Mouse (Mus musculus): ENCODE results near the gene Orc2. TPM values are rescaled to one million over a fixed set of nuclear protein-coding genes. Genes with fewer than 3 reads are reported as not detected.

Orc2 gene
- polyA plus RNA-seq, 1 experiment from 2014 or later = 32.9 TPM

DNA sequence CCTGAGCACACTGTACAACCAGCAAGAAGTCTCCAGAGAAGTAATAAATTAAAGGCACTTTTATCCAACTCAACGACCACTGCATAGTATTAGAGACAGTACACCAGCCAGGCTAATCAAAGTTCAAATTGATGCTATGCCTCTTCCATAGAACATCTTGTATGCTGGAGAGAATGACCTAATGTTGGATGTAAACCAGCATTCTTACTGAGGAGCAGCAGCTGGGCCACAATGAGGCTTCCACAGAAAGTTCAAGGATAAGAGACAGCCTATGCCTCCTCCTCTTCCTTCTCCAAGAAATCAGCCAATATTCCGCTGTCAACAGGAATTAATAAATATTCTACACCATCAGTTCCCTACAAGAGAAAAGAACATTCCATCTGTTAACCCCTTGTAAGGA is 41.0 kb downstream of the Orc2 start:
- ATAC-seq (replicated peaks) = no peak
- Histone ChIP-seq H3K4me3 (no peak overlapping the region), H3K36me3 (peaks cover 69% of the 10 kb centered on the region), H3K9me3 (no peaks in the 10 kb centered on the region), H3K4me2 (replicated peaks) (no peak overlapping the region), H3K4me1 (no peaks in the 10 kb centered on the region), H3K9ac (replicated peaks) (no peak overlapping the region), H3K27me3 (no peaks in the 10 kb centered on the region), H3K27ac (replicated peaks) (no peak overlapping the region)
- 88% methylated on average over 2 of the region's 2 CpGs for WGBS

DNA sequence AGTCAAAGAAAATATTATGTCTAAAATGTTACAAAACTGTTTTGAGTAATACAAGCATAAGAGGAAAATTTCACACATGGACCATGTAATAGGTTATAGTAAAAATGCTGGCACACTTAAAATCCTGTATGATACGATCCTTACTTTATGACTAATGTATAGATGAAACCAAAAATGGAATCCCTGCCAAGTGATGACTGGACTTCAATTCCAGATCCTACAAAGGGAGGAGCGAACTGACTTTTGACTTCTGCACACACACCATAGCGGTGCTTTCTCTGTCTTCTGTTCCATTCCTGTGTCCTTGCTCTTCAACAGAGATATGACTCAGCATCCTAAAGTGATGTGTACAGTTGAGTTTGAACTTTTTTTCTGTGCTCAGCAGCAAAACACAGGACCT is 44.3 kb downstream of the Orc2 start:
- Histone ChIP-seq H3K36me3 (peaks cover 86% of the 10 kb centered on the region), H3K9ac (replicated peaks) (no peak overlapping the region)

DNA sequence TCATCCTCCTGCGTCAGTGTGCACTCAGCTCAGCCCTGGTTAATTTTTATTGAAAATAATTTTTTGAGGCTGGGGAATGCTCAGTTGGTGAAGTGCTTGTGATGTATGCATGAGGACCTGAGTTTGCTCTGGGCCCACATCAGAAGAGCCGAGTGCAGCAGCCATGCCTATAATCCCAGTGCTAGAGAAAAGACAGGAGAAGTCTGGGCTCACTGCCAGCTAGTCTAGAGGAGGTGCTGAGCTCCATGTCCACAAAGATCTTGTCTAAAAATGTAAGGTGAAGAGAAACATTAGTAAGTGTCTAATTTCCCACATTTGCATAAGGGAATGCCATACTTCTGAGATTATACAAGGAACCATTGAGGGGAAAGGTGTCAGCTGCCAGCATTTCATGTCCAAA is 46.0 kb downstream of the Orc2 start:
- H3K9ac ChIP-seq (replicated peaks) = no peak overlapping the region
- no peaks in the 10 kb centered on the region for H3K4me1 ChIP-seq
- no peaks in the 10 kb centered on the region for H3K9me3 ChIP-seq
- ATAC-seq (replicated peaks) = no peak
- peaks cover 90% of the 10 kb centered on the region for H3K36me3 ChIP-seq
- no peaks in the 10 kb centered on the region for H3K27me3 ChIP-seq
- H3K4me2 ChIP-seq (replicated peaks) = no peak overlapping the region
- WGBS = 65% methylated on average over 2 of the region's 2 CpGs
- H3K27ac ChIP-seq (replicated peaks) = no peak overlapping the region
- no peak overlapping the region for H3K4me3 ChIP-seq

More for the DNA sequence above, 44.3 kb downstream of the Orc2 start:
- Histone ChIP-seq H3K27ac (replicated peaks) (no peak overlapping the region), H3K4me2 (replicated peaks) (no peak overlapping the region), H3K27me3 (no peaks in the 10 kb centered on the region), H3K4me3 (no peak overlapping the region), H3K9me3 (no peaks in the 10 kb centered on the region), H3K4me1 (no peaks in the 10 kb centered on the region)
- 98% methylated on average over 3 of the region's 3 CpGs for WGBS
- ATAC-seq (replicated peaks) = no peak

DNA sequence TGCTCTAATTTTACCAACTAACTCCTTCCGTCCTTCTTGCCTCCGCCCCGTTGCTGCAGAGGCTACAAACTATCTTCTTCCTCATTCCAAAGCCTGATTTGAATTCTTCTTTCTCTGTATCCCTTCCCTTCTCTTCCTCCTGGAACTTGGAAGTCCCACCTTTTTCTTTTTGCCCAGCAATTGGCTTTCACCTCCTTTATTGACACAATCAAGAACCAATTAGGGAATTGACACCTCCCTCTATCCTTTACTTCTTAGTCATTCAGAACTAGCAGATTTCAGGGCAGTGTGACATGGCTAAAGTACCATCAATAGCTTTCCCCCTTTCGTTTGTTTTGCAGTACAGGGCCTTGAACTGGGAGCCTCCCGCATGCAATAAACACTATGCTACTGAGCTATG is 46.7 kb downstream of the Orc2 start:
- Histone ChIP-seq H3K27ac (replicated peaks) (no peak overlapping the region), H3K4me3 (no peak overlapping the region)
- WGBS = 87% methylated on average over 5 of the region's 5 CpGs

DNA sequence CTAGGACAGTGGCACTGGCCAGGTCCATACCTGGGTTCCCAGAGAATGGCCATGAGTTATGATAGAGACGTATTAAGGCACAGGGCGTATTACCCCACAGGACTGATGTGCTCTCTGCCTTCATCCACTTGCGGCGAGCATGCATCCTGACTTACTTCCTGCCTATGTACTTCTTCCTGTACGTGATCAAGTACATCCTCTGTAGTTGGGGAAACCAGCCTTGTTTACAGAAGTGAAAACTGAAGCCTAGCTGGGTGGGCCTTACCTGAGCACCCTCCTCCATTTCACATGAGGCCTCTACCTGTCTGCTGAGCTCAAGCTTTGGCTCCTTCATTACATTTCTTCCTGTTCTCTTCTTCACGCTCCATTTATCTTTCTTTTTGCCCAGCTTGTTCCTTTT is 50.6 kb downstream of the Orc2 start:
- no peak overlapping the region for H3K27ac ChIP-seq (replicated peaks)
- H3K27me3 ChIP-seq = no peaks in the 10 kb centered on the region
- no peak for ATAC-seq (replicated peaks)
- WGBS = 94% methylated on average over 6 of the region's 6 CpGs
- H3K9ac ChIP-seq (replicated peaks) = no peak overlapping the region
- H3K9me3 ChIP-seq = no peaks in the 10 kb centered on the region
- H3K4me3 ChIP-seq = no peak overlapping the region
- H3K4me1 ChIP-seq = no peaks in the 10 kb centered on the region
- H3K36me3 ChIP-seq = peaks cover 86% of the 10 kb centered on the region
- H3K4me2 ChIP-seq (replicated peaks) = no peak overlapping the region

More for the DNA sequence above, 46.7 kb downstream of the Orc2 start:
- peaks cover 90% of the 10 kb centered on the region for H3K36me3 ChIP-seq
- ATAC-seq (replicated peaks) = no peak
- H3K4me2 ChIP-seq (replicated peaks) = no peak overlapping the region
- no peaks in the 10 kb centered on the region for H3K9me3 ChIP-seq
- no peaks in the 10 kb centered on the region for H3K27me3 ChIP-seq
- no peak overlapping the region for H3K9ac ChIP-seq (replicated peaks)
- H3K4me1 ChIP-seq = no peaks in the 10 kb centered on the region

DNA sequence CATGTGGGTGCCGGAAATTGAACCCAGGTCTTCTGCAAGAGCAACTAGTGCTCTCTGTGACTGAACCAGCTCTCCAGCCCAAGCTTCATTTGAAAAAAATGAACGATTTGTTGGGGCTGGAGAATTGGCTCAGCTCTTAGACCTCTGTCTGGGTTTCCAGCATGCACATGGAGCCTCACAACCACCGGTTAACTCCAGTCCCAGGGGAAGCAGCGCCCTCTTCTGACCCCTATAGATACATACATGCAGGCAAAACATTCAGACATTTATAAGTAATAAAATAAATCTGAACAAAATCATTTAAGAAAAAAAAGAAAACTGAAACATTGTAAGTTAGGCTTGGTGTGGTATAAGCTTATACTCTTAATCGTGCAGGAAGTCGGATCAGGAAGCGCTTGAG is 56.5 kb downstream of the Orc2 start:
- H3K4me1 ChIP-seq = peaks cover 32% of the 10 kb centered on the region
- H3K4me2 ChIP-seq (replicated peaks) = no peak overlapping the region
- 91% methylated on average over 7 of the region's 7 CpGs for WGBS
- no peak for ATAC-seq (replicated peaks)
- H3K27me3 ChIP-seq = no peaks in the 10 kb centered on the region
- H3K36me3 ChIP-seq = peaks cover 31% of the 10 kb centered on the region
- no peak overlapping the region for H3K4me3 ChIP-seq
- H3K9me3 ChIP-seq = no peaks in the 10 kb centered on the region
- no peak overlapping the region for H3K9ac ChIP-seq (replicated peaks)
- H3K27ac ChIP-seq (replicated peaks) = no peak overlapping the region

DNA sequence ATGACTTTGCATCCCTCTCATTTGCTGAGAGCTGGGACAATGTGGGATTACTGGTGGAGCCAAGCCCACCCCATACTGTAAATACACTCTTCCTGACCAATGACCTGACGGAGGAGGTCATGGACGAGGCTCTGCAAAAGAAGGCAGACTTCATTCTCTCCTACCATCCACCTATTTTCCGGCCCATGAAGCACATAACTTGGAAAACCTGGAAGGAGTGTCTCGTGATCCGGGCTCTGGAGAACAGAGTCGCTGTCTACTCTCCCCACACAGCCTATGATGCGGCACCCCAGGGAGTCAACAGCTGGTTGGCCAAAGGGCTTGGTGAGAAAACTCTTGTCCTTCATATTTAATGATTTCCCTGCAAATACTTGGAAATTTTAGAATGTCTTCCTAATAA is 57.1 kb downstream of the Orc2 start:
- no peak for ATAC-seq (replicated peaks)
- 96% methylated on average over 7 of the region's 7 CpGs for WGBS
- Histone ChIP-seq H3K4me2 (replicated peaks) (no peak overlapping the region), H3K9me3 (no peaks in the 10 kb centered on the region), H3K4me3 (no peak overlapping the region), H3K36me3 (peaks cover 25% of the 10 kb centered on the region), H3K27ac (replicated peaks) (no peak overlapping the region), H3K27me3 (no peaks in the 10 kb centered on the region), H3K4me1 (peaks cover 32% of the 10 kb centered on the region), H3K9ac (replicated peaks) (no peak overlapping the region)

DNA sequence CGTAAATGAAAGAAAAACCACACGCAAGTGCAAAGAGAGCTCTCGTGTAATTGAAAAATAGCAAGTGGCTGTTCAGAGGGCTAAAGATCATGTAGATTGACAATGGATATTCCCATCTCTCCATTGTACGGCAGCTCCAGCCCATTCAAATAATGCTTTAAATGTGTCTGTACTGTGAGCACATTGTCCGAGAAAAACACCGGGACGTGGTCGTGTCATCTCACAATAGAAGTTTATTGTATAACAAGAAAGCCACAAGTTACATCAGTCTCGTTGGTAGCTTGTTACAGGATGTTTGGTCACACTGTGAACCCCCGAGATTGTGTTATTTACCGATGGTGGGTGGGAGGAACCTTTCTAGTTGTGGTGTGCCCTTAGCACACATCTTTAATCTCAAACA is 59.0 kb downstream of the Orc2 start:
- Histone ChIP-seq H3K27ac (replicated peaks) (peak overlapping the region; percentile 94), H3K9me3 (no peaks in the 10 kb centered on the region), H3K27me3 (no peaks in the 10 kb centered on the region), H3K4me1 (peaks cover 32% of the 10 kb centered on the region), H3K36me3 (peaks cover 23% of the 10 kb centered on the region), H3K9ac (replicated peaks) (peak overlapping the region; percentile 75), H3K4me3 (peak overlapping the region; percentile 70), H3K4me2 (replicated peaks) (peak overlapping the region; percentile 69)
- 3% methylated on average over 11 of the region's 11 CpGs for WGBS
- ATAC-seq (replicated peaks) = peak; percentile 23; the same call in 1 of the 2 replicates

DNA sequence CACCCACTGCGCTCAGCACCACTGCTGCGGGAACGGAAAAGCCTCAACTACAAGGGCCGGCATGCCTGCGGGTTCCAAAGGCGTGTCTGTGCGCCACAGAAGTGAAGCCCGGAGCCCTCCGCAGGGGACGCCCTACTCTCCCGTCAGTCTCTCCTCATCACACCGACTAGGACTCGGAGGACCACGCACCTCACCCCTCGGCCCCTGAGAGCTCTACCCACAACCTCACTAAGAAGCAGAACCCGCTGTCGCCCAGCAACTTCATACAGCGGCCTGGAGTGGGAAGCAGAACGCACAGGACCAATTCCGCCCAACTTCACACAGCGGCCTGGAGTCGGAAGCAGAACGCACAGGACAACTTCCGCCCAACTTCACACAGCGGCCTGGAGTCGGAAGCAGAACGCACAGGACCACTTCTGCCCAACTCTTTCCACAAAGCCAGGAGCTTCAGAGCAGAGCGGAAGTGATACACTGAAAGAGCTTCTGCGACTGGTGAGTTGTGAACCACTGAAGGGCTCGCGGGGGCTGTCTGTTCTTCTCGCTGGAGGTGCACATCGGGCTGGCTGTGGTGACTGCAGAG is 59.7 kb downstream of the Orc2 start, which contains the start of the genes Nif3l1 and Ppil3:
TSS of gene Nif3l1 (plus strand) at position 9 of the 580 bp plus-strand sequence.
TSS of gene Ppil3 (minus strand) at position 344 of the 580 bp plus-strand sequence.
- Histone ChIP-seq H3K4me1 (peaks cover 32% of the 10 kb centered on the region), H3K36me3 (peaks cover 22% of the 10 kb centered on the region), H3K27me3 (no peaks in the 10 kb centered on the region), H3K4me3 (peak within 1 kb of the TSS; percentile 70), H3K9ac (replicated peaks) (peak within 1 kb of the TSS; percentile 75), H3K4me2 (replicated peaks) (peak within 1 kb of the TSS; percentile 69), H3K27ac (replicated peaks) (peak within 1 kb of the TSS; percentile 94), H3K9me3 (no peaks in the 10 kb centered on the region)
- under 1% methylated on average over 33 of the region's 33 CpGs for WGBS
- ATAC-seq (replicated peaks) = peak; percentile 98

DNA sequence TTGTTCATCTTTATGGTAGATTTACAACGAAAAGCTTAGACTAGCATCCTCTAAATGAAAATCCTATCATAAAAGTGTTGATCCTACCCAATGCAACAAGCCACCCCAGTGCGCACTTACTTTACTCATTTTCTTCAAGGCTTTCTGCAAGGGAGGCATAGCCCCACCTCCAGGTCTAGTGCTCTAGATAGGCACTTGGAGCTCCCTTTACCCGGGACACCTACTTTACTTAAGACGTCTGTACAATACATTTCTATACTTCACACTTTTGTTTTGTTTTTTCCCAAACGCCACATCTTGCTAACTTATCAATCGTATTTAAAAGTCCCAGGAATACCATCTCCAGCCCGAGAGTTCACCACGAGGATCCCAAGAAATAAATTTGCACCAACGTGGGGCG is 60.2 kb downstream of the Orc2 start:
- Histone ChIP-seq H3K4me2 (replicated peaks) (peak overlapping the region; percentile 69), H3K9me3 (no peaks in the 10 kb centered on the region), H3K27ac (replicated peaks) (peak overlapping the region; percentile 94), H3K9ac (replicated peaks) (peak overlapping the region; percentile 75), H3K36me3 (peaks cover 27% of the 10 kb centered on the region), H3K4me3 (peak overlapping the region; percentile 70), H3K27me3 (no peaks in the 10 kb centered on the region), H3K4me1 (peaks cover 32% of the 10 kb centered on the region)
- ATAC-seq (replicated peaks) = no peak
- WGBS = 9% methylated on average over 10 of the region's 10 CpGs

DNA sequence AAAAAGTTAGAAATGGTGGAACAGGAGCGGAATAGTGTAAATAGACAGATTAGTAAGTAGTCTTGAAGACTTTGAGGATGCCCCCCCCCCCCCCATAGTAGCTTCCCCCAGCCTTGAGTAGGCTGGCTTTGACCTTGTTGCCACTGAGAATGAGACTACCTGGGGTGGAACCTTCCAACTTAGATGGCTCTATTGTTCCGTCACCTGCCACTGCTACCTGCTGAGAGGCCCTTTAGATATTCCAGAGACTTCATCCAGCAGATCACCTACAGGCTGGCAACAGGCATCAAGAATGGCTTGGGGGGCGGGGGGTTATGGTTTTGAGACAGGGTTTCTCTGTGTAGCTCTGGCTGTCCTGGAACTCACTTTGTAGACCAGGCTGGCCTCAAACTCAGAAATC is 80.4 kb downstream of the Orc2 start:
- H3K9ac ChIP-seq (replicated peaks) = no peak overlapping the region
- no peaks in the 10 kb centered on the region for H3K27me3 ChIP-seq
- peaks cover 27% of the 10 kb centered on the region for H3K4me1 ChIP-seq
- H3K27ac ChIP-seq (replicated peaks) = no peak overlapping the region
- H3K4me3 ChIP-seq = no peak overlapping the region
- peak; percentile 0; the same call in 1 of the 2 replicates for ATAC-seq (replicated peaks)
- 84% methylated on average over 3 of the region's 3 CpGs for WGBS
- H3K36me3 ChIP-seq = peaks cover 16% of the 10 kb centered on the region
- no peak overlapping the region; the same call in 1 of the 2 replicates for H3K4me2 ChIP-seq (replicated peaks)
- no peaks in the 10 kb centered on the region for H3K9me3 ChIP-seq

DNA sequence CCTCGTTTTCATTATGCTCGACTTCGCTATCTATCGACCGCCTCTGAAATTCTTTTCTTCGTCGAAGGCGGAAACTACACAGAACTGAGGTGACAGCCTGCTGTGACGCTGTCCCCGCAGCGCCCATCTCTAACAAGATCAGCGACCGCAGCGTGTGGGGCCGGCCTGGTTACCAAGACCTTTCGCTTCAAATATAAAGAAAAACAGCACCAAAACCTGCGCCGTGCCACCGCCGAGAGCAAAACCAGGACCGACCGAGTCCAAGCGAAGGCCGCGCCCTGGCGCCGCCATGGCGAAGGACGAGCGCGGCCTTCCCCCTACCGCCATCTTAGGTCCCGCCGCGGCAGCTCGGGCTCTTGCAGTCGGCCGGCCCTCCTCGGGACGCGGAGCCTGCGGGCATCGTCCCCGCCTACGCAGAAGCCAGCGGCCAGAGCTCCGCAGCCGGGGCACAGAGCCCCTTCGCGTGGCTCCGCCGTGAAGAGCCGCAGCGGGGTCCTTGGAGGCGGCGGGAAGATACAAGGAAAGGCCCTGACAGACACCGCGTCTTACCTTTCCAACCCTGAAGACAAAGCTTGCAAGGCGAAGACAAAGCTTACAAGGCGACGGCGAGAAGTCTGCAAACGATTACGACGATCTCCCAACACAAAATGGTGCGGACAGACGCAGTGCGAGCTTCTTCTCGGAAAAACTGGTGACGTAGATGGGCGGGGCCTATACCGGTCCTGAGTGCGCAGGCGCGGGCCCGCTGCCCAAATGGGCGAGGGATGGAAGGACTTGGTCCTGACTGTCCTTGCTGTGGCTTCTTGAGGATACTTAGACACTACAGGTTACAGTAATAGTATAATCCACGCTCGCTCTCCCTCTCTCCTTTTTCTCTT is 81.3 kb downstream of the Orc2 start, which contains the start of gene Clk1:
TSS of gene Clk1 (minus strand) at position 696 of the 878 bp plus-strand sequence.
- Histone ChIP-seq H3K9me3 (no peaks in the 10 kb centered on the region), H3K36me3 (peaks cover 24% of the 10 kb centered on the region), H3K27me3 (no peaks in the 10 kb centered on the region), H3K27ac (replicated peaks) (peak within 1 kb of the TSS; percentile 99), H3K9ac (replicated peaks) (peak within 1 kb of the TSS; percentile 99), H3K4me3 (peak within 1 kb of the TSS; percentile 92), H3K4me2 (replicated peaks) (peak within 1 kb of the TSS; percentile 66), H3K4me1 (peaks cover 27% of the 10 kb centered on the region)
- peak; percentile 95 for ATAC-seq (replicated peaks)
- under 1% methylated on average over 79 of the region's 79 CpGs for WGBS

Data from forebrain, embryonic 15.5 days (tissue).